In the genomic region with DNA sequence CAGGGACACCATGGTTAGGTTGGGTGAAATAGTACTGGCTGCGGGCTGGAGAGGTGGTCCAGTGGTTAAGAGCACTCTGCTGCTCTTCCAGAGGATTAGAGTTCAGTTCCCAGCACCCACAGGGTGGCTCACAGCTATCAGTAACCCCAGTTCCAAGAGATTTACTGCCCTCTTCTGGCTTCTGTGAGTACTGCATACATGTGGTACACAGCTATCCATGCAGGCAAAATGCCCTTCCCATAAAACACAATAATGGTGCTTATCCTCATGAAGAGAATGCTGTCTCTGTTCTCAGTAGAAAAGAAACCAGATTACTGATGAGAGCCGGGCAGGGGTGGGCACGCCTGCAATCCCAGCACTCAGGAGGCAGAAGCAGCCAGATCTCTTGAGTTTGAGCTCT, we compare ENCODE assay signal across 14 mouse cellular contexts.
DNase-seq lines count a peak whose midpoint lies in the region; ATAC-seq and TF ChIP-seq lines count a peak whose summit lies in the region.
"Had no signal": no experiment of that assay in that cellular context is flagged by ENCODE, and none has a peak within 500 bp of the region (broad histone marks: within the 10 kb centered on the region; RNA-seq: fewer than 3 reads in every experiment).

No protein-coding gene starts in this region.

- no peak for DNase-seq in kidney, postnatal 0 days (ENCODE audit: low spot score)
- DNase-seq in testis, postnatal 10 days (ENCODE audit: low spot score), result no peak
- peak; percentile 76 for DNase-seq in R1 (ENCODE audit: low read depth, low spot score)
- DNase-seq in urinary bladder, postnatal 25 days (ENCODE audit: low spot score), result no peak
- no peak for DNase-seq in embryo, embryonic 11 days
- DNase-seq: kidney, adult 2 months; left cerebral cortex, postnatal 4 days; right cerebral cortex, adult 18-20 months had no signal

- no peak overlapping the region for H3K27ac ChIP-seq in kidney, postnatal 0 days
- H3K27ac ChIP-seq in kidney, embryonic 15.5 days, result no peak overlapping the region
- no peak overlapping the region for H3K27ac ChIP-seq in testis, adult 2 months (ENCODE audit: control insufficient read depth, insufficient read depth, low read depth, low read length)
- H3K27ac ChIP-seq: embryonic facial prominence, embryonic 13.5 days; midbrain, embryonic 10.5 days; neural tube, embryonic 12.5 days had no signal

- WGBS in kidney, postnatal 0 days, result 94% methylated on average over 3 of the region's 3 CpGs
- 100% methylated on average over 3 of the region's 3 CpGs for WGBS in kidney, embryonic 15.5 days

- no peaks in the 10 kb centered on the region for H3K4me1 ChIP-seq in kidney, postnatal 0 days (replicated peaks; ENCODE audit: insufficient read depth, low read length)
- peaks cover 9% of the 10 kb centered on the region; the same call in 1 of the 2 replicates for H3K4me1 ChIP-seq in kidney, embryonic 15.5 days
- no peaks in the 10 kb centered on the region for H3K4me1 ChIP-seq in testis, adult 2 months (ENCODE audit: control insufficient read depth, insufficient read depth, low read length)

- H3K4me3 ChIP-seq in kidney, postnatal 0 days (replicated peaks; ENCODE audit: low read depth, low read length), result no peak overlapping the region
- H3K4me3 ChIP-seq in kidney, embryonic 15.5 days (replicated peaks), result no peak overlapping the region
- H3K4me3 ChIP-seq in testis, adult 2 months (ENCODE audit: control insufficient read depth, low read depth, low read length), result no peak overlapping the region
- H3K4me3 ChIP-seq: embryonic facial prominence, embryonic 13.5 days; midbrain, embryonic 10.5 days; neural tube, embryonic 12.5 days had no signal

- 0 out of 2 replicates have a peak, but pooled peaks have one; percentile 25 for TF ChIP-seq CTCF in kidney, postnatal 0 days (IDR thresholded peaks at IDR 0.05; ENCODE audit: low read depth)
- TF ChIP-seq CTCF in testis, adult 2 months (IDR thresholded peaks at IDR 0.05; ENCODE audit: control insufficient read depth, insufficient read depth, insufficient replicate concordance, low read depth, low read length), result peak; percentile 9; the same call in 1 of the 2 replicates

- H3K9me3 ChIP-seq in kidney, postnatal 0 days (replicated peaks; ENCODE audit: low read length), result no peaks in the 10 kb centered on the region; the same call in 1 of the 2 replicates
- H3K9me3 ChIP-seq in kidney, embryonic 15.5 days (replicated peaks), result no peaks in the 10 kb centered on the region
- H3K9me3 ChIP-seq: neural tube, embryonic 12.5 days had no signal

- no peak for TF ChIP-seq POLR2A in testis, adult 2 months (IDR thresholded peaks at IDR 0.05; ENCODE audit: control insufficient read depth, low read depth, low read length)

- ATAC-seq in kidney, postnatal 0 days (replicated peaks; ENCODE audit: low FRiP score, low read depth), result no peak
- no peak for ATAC-seq in kidney, embryonic 15.5 days (replicated peaks; ENCODE audit: low FRiP score)

- peaks cover 7% of the 10 kb centered on the region; the same call in 1 of the 2 replicates for H3K36me3 ChIP-seq in kidney, postnatal 0 days (ENCODE audit: insufficient read depth, low read length)
- peaks cover 9% of the 10 kb centered on the region; the same call in 1 of the 2 replicates for H3K36me3 ChIP-seq in kidney, embryonic 15.5 days
- no peaks in the 10 kb centered on the region for H3K36me3 ChIP-seq in testis, adult 2 months (ENCODE audit: control insufficient read depth, insufficient read depth, low read length)
- H3K36me3 ChIP-seq: neural tube, embryonic 12.5 days had no signal

- no peak overlapping the region for H3K4me2 ChIP-seq in kidney, postnatal 0 days (ENCODE audit: low read length)
- H3K4me2 ChIP-seq in kidney, embryonic 15.5 days, result no peak overlapping the region
- H3K4me2 ChIP-seq: embryonic facial prominence, embryonic 13.5 days; heart, embryonic 11.5 days; neural tube, embryonic 12.5 days had no signal

- no peaks in the 10 kb centered on the region for H3K27me3 ChIP-seq in kidney, postnatal 0 days (ENCODE audit: insufficient read depth, low read length)
- no peaks in the 10 kb centered on the region for H3K27me3 ChIP-seq in kidney, embryonic 15.5 days
- H3K27me3 ChIP-seq in testis, adult 2 months (ENCODE audit: control insufficient read depth, insufficient read depth, low read length), result no peaks in the 10 kb centered on the region
- H3K27me3 ChIP-seq: embryonic facial prominence, embryonic 13.5 days; neural tube, embryonic 12.5 days had no signal

- H3K9ac ChIP-seq in kidney, postnatal 0 days (ENCODE audit: low read depth, low read length), result no peak overlapping the region
- H3K9ac ChIP-seq in kidney, embryonic 15.5 days, result no peak overlapping the region
- H3K9ac ChIP-seq: embryonic facial prominence, embryonic 13.5 days; neural tube, embryonic 12.5 days had no signal
